Mouse (Mus musculus): Measurements from ENCODE around the gene Fbxo11. TPM values are rescaled to one million over a fixed set of nuclear protein-coding genes. Genes with fewer than 3 reads are reported as not detected.
A peak's percentile ranks its signal among the peaks of the same experiment; 100 is the strongest.
"Not testable (repeated sequence)": the region's sequence is repeated elsewhere in the genome, so short reads cannot be mapped to it uniquely, and the experiment has no call there.

Fbxo11 gene
- total RNA-seq, 2 experiments from 2014 or later = 109 to 115 TPM

- intact Hi-C loops (cut with DNase I) = no loop called here
- no peak for DNase-seq (ENCODE audit: low spot score in 2 of 2)
Measured at GRCm38 (mm10) chr17:87975229-87975853, 89.8 kb downstream of the Fbxo11 start.

DNA sequence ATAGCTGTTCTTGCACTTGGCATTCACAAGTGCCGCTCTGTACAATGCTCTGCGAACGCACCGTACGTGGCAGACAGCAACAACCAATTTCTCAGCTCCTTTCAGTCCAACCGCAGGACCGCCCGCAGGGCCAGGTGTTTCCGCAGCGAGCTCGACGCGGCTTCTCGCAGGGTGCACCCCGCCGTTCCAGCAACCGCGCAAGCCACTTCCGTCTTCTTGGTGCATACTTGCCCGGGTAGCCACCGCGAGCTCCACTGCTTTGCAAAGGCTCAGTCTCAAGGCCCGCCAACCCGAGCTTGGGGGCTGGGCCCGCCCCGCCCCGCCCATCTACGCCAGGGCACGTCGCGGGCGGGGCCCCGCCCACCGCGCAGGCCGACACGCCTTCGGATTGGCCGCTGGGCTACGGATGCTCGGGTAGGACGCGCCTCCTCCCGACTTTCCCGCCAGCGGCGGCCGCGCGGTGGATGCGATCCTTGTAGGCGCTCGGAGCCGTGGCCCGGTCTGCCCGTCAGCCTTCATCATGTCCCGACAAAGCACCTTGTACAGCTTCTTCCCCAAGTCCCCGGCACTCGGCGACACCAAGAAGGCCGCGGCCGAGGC lies 90.4 kb downstream of the Fbxo11 start, which contains the start of gene Msh6:
TSS of gene Msh6 (plus strand) at position 434 of the 600 bp plus-strand sequence.
- peak; percentile 82 to 83 for DNase-seq (ENCODE audit: low spot score in 2 of 2)
- intact Hi-C loops (cut with DNase I) = no loop called here

DNA sequence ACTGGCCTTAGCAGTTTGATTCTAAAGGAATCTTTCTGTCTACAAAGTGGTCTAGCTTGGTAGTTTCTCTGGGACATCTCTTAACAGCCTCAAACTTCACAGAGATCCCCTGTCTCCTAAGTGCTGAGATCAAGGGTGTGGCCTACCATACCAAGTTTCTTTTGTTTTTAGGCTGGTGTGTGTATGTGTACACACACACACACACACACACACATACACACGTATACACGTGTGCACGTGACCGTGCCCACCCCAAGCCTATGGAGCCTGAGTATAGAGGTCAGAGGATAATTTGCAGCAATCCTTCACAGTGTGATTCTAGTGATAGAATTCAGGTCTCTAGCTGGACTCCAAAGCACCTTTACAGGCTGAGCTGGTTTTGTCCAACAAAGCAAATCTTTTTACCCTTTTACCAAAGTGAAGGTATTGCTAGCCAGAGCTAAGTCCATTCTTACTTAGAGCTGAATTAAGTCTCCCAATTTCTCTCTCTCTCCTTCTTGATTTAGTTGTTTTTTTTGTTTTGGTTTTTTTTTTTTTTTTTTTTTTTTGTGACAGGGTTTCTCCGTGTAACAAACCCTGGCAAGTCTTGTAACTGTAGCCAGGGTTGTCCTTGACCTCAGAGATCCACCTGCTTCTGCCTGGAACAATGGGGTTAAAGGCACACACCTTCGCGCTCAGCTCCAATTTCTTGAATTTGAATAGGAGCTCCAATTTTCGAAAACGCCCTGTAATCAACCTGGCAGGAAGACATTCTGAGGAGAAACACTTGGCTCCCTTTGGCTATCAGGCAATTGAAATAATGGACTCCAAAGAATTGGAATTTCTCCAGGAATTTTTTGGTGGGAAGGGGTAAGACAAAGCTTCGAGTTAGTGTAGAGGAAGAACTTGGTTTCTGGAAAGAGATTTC lies 91.6 kb downstream of the Fbxo11 start:
- intact Hi-C loops (cut with DNase I) = no loop called here
- no peak for DNase-seq (ENCODE audit: low spot score in 2 of 2)

DNA sequence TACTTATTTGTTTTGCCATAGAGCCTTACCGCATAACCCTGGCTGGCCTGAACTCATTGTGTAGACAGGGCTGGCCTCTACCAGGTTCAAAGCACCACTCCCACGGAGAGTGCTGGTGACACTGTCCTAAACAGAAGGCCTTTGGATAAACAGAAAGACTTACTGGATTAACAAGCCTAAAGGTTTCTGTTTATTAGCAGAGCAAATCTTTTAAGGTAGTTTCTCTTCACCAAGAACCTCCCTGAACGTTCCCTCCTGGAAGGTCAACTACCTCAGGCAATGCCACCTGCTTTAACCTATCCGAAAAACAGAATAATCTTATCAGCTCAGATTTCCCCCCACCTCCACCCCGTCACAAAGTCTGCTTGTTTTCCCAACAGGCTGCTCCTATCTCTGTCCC lies 92.2 kb downstream of the Fbxo11 start:
- intact Hi-C loops (cut with DNase I) = no loop called here
- no peak for DNase-seq (ENCODE audit: low spot score in 2 of 2)

- intact Hi-C loops (cut with DNase I); DNase-seq (ENCODE audit: low spot score in 2 of 2): not testable (repeated sequence)
Measured at GRCm38 (mm10) chr17:87971696-87972591, 93.1 kb downstream of the Fbxo11 start.

DNA sequence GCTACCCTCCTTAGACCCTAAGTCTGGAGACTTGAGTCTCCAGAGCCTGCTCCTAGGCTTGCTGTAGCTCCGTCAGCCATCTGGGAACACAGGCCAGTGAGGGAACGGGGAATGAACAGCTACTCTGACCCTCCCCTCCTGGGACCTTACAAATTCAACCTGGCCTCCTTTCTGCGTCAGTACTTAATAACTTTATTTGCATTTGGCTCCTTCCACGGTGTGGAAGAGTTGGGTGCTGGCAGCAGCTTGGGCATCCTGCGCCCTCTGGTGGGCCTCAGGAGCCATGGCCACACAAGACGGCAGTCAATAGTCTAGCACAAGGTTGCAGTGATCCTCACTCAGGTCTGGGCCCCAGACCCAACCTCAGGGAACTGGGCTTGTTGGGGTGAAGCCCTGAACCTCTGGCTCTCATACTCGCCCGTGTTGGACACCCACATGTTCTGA lies 96.6 kb downstream of the Fbxo11 start:
- intact Hi-C loops (cut with DNase I) = loop anchor here (10.0 kb wide), 1 partner anchor 364 kb away; no protein-coding TSS in a partner anchor
- not testable (repeated sequence) for DNase-seq (ENCODE audit: low spot score in 2 of 2)

- DNase-seq (ENCODE audit: low spot score in 2 of 2) = no peak
- intact Hi-C loops (cut with DNase I) = loop anchor here (10.0 kb wide), 1 partner anchor 359 kb away; no protein-coding TSS in a partner anchor
Measured at GRCm38 (mm10) chr17:87963081-87964075, 101.7 kb downstream of the Fbxo11 start.

DNA sequence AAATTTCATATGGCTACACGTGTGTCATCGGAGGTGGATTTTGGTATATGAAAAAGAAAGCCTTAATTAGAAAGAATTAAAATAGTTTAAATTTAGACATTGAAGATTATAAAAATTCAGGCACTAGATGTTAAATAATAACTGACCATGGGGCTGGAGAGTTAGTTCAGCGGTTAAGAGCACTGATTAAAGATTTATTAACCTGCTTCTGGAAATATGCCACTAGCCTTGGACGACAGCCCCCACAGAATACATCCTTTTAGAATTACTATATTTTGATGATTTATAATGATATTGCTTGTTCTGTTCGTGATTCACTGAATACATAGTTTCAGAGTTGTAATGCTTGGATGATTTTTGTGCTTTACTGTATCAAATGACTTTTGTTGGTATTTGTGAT lies 105.2 kb downstream of the Fbxo11 start:
- intact Hi-C loops (cut with DNase I) = loop anchor here (10.0 kb wide), 1 partner anchor 355 kb away; no protein-coding TSS in a partner anchor
- DNase-seq (ENCODE audit: low spot score in 2 of 2) = not testable (repeated sequence)

- intact Hi-C loops (cut with DNase I); DNase-seq (ENCODE audit: low spot score in 2 of 2): not testable (repeated sequence)
Measured at GRCm38 (mm10) chr17:87959406-87959805, 105.7 kb downstream of the Fbxo11 start.

GRCm38 (mm10) chr17:87958283-87958682 lies 106.8 kb downstream of the Fbxo11 start:
- intact Hi-C loops (cut with DNase I) = no loop called here
- DNase-seq (ENCODE audit: low spot score in 2 of 2) = no peak

DNA sequence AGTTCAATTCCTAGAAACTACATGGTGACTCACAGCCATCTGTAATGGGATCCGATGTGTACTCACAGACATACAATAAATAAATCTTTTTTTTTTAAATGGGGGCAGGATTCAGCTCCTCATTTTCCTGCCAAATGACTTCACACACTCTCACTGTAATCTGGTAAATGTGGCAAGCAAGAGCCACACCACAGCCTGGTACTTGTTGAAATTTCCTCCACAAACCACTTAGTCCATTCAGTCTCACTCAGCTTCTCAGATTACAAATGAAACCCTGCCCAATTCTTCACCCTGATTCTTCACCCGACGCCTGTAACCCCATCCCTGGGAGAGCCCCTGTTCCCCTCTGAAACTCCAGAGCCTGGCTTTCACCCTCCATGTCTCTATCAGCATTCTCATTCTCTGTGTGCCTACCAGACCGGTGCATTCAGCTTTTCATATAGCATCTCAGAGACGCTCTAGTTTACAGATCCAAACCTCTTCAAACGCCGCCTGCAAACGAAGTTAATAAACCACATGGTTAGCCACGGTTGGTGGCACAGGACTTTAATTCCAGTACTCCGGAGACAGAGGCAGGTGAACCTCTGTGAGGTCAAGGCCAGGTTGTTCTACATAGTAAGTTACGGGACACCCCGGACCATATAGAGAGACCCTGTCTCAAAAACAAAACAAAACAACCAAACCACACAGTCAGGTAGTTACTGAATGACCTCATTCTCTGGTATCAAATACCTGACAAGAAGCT lies 107.8 kb downstream of the Fbxo11 start:
- intact Hi-C loops (cut with DNase I) = no loop called here
- DNase-seq (ENCODE audit: low spot score in 2 of 2) = no peak

DNA sequence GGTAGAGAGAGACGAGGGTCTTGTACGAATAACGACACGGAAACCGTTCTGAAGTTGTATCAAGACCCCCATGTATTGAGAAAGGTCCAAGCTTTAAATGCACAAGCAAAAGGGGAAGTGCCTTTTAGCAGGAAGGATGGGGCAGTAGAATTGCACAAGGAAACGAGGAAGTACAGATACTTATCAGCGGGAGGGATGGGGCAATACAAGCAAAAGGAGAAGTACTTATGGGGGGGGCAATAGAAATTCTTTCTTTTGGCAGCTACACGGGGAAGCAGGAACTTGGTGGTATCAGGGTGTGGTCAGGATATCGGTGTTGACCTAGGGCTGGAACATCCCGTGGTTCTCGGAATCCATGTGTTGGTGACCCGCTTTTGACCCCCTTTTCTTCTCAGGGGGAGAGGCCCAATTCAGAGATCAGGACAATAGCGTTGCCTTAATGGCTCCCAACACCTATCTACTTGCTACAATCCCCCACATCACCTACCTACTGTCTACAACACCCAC lies 110.4 kb downstream of the Fbxo11 start:
- intact Hi-C loops (cut with DNase I); DNase-seq (ENCODE audit: low spot score in 2 of 2): not testable (repeated sequence)

GRCm38 (mm10) chr17:87948965-87949584 lies 116.0 kb downstream of the Fbxo11 start:
- DNase-seq (ENCODE audit: low spot score in 2 of 2) = peak; percentile 81 to 88
- intact Hi-C loops (cut with DNase I) = loop anchor here (2.0 kb wide), 2 partner anchors 72 to 256 kb away; no protein-coding TSS in a partner anchor

All from left cerebral cortex, postnatal 14 days (tissue).